16 mouse cellular contexts compared by ENCODE assay signal in the genomic region with DNA sequence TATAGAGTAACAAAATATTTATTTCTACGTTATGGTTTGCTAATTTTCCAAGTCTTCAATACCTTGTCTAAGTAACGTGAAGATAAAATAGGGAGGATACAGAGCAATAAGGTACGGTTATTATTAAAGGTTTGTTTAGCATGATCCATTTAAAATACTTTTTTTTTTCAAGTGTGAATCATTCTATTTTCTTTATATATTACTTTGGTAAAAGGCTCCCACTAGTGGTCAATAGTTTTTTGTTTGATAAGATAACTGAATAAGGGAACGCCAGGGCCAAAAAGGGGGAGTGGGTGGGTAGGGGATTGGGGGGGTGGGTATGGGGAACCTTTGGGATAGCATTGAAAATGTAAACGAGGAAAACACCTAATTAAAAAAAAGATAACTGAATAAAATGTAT.
DNase-seq lines count a peak whose midpoint lies in the region; ATAC-seq and TF ChIP-seq lines count a peak whose summit lies in the region.
"Had no signal": no experiment of that assay in that cellular context is flagged by ENCODE, and none has a peak within 500 bp of the region (broad histone marks: within the 10 kb centered on the region; RNA-seq: fewer than 3 reads in every experiment).

No protein-coding gene starts in this region.

- no peaks in the 10 kb centered on the region for H3K4me1 ChIP-seq in kidney, postnatal 0 days (replicated peaks; ENCODE audit: insufficient read depth, low read length)
- no peaks in the 10 kb centered on the region for H3K4me1 ChIP-seq in kidney, embryonic 14.5 days (ENCODE audit: control insufficient read depth, insufficient read depth, low read length)
- H3K4me1 ChIP-seq: hindbrain, embryonic 13.5 days had no signal

- H3K27ac ChIP-seq in kidney, postnatal 0 days = no peak overlapping the region
- no peak overlapping the region for H3K27ac ChIP-seq in kidney, embryonic 14.5 days (ENCODE audit: low read depth, low read length)
- H3K27ac ChIP-seq: hindbrain, embryonic 13.5 days had no signal

- ATAC-seq in CD4-positive, CD25-positive, alpha-beta regulatory T cell, adult 4 months = no peak
- ATAC-seq in kidney, postnatal 0 days (replicated peaks; ENCODE audit: low FRiP score, low read depth) = no peak
- no peak for ATAC-seq in kidney, embryonic 14.5 days (ENCODE audit: low FRiP score, low TSS enrichment)
- ATAC-seq: midbrain, embryonic 16.5 days had no signal

- WGBS in kidney, postnatal 0 days = 73% methylated on average over 5 of the region's 5 CpGs
- 80% methylated on average over 5 of the region's 5 CpGs for WGBS in kidney, embryonic 14.5 days

- TF ChIP-seq CTCF in kidney, postnatal 0 days (IDR thresholded peaks at IDR 0.05; ENCODE audit: low read depth) = peak; percentile 40; the same call in 1 of the 2 replicates

- no peak overlapping the region for H3K4me2 ChIP-seq in kidney, postnatal 0 days (ENCODE audit: low read length)
- no peak overlapping the region for H3K4me2 ChIP-seq in kidney, embryonic 14.5 days (replicated peaks; ENCODE audit: low read depth, low read length)
- H3K4me2 ChIP-seq: hindbrain, embryonic 13.5 days; liver, embryonic 11.5 days had no signal

- no peak overlapping the region for H3K9ac ChIP-seq in kidney, postnatal 0 days (ENCODE audit: low read depth, low read length)
- H3K9ac ChIP-seq in kidney, embryonic 14.5 days (ENCODE audit: low read depth, low read length) = no peak overlapping the region
- H3K9ac ChIP-seq: hindbrain, embryonic 13.5 days had no signal

- no peaks in the 10 kb centered on the region for H3K27me3 ChIP-seq in kidney, postnatal 0 days (ENCODE audit: insufficient read depth, low read length)
- H3K27me3 ChIP-seq in kidney, embryonic 14.5 days (ENCODE audit: control insufficient read depth, insufficient read depth, low read length) = no peaks in the 10 kb centered on the region
- H3K27me3 ChIP-seq: hindbrain, embryonic 13.5 days had no signal

- no peak overlapping the region for H3K4me3 ChIP-seq in kidney, postnatal 0 days (replicated peaks; ENCODE audit: low read depth, low read length)
- no peak overlapping the region for H3K4me3 ChIP-seq in kidney, embryonic 14.5 days (ENCODE audit: low read length)
- H3K4me3 ChIP-seq: hindbrain, embryonic 13.5 days had no signal

- DNase-seq in CD4-positive, CD25-positive, alpha-beta regulatory T cell, adult 2 months (ENCODE audit: low read depth, low spot score) = peak; percentile 18
- peak; percentile 41 for DNase-seq in kidney, postnatal 0 days (ENCODE audit: low spot score)
- peak; percentile 27 for DNase-seq in retina, embryonic 14.5 days (ENCODE audit: low spot score)
- no peak for DNase-seq in retina, postnatal 1 day
- DNase-seq in adipocyte (ENCODE audit: low spot score) = no peak
- no peak for DNase-seq in gastrocnemius, postnatal 10 days
- DNase-seq: cerebellum, postnatal 14 days; kidney, adult 11 months; kidney, postnatal 25 days; lung, adult 2 months; thymus, postnatal 36 days had no signal

- H3K9me3 ChIP-seq in kidney, postnatal 0 days (replicated peaks; ENCODE audit: low read length) = no peaks in the 10 kb centered on the region
- H3K9me3 ChIP-seq in kidney, embryonic 14.5 days (ENCODE audit: control insufficient read depth, low read length) = no peaks in the 10 kb centered on the region
- H3K9me3 ChIP-seq: hindbrain, embryonic 13.5 days had no signal

- 0 out of 2 replicates have a peak, but pooled peaks cover 5% of the 10 kb centered on the region for H3K36me3 ChIP-seq in kidney, postnatal 0 days (ENCODE audit: insufficient read depth, low read length)
- H3K36me3 ChIP-seq in kidney, embryonic 14.5 days (ENCODE audit: control insufficient read depth, insufficient read depth, low read length) = peaks cover 17% of the 10 kb centered on the region; the same call in 1 of the 2 replicates

Comparison
In these comparisons a context has a peak if more than half of its experiments do, and no peak if none do; other contexts are left out.
1. DNase-seq: peak in CD4-positive, CD25-positive, alpha-beta regulatory T cell, adult 2 months (single experiment), kidney, postnatal 0 days (single experiment) and retina, embryonic 14.5 days (single experiment); none in retina, postnatal 1 day (single experiment), adipocyte (single experiment) and gastrocnemius, postnatal 10 days (single experiment).